In the genomic region with DNA sequence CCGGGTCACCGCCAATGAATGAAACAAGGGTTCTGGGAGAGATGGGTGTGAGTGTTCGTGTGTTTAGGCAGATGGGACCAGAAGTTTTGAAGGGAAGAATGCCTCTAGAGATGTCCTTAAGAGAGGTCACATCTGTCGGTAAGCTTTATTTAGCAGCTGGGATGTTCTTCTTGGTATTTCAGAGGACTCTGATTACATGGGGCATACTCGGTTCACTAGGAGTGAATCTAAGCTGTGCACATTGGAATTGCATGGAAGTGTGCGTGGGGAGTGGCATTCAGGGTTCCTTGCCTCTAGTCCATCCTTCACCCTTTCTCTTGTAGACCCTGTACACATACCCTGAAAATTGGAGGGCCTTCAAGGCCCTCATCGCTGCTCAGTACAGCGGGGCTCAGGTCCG, we compare ENCODE assay signal across 7 mouse cellular contexts. TPM values are rescaled to one million over a fixed set of nuclear protein-coding genes. Genes with fewer than 3 reads are reported as not detected.
DNase-seq lines count a peak whose midpoint lies in the region; ATAC-seq and TF ChIP-seq lines count a peak whose summit lies in the region.

No protein-coding gene starts in this region.

- TF ChIP-seq CTCF in small intestine, adult 2 months (IDR thresholded peaks at IDR 0.05; ENCODE audit: extremely low read depth, insufficient read length, insufficient replicate concordance, low read depth, low read length) = no peak

- H3K27me3 ChIP-seq in lung, embryonic 16.5 days (ENCODE audit: control insufficient read depth, insufficient read depth, low read depth, low read length) = no peaks in the 10 kb centered on the region
- H3K27me3 ChIP-seq in forebrain, embryonic 10.5 days (ENCODE audit: poor library complexity, severe bottlenecking) = no peaks in the 10 kb centered on the region
- H3K27me3 ChIP-seq in limb, embryonic 13.5 days = no peaks in the 10 kb centered on the region
- no peaks in the 10 kb centered on the region for H3K27me3 ChIP-seq in small intestine, adult 2 months (ENCODE audit: control insufficient read depth, insufficient read depth, low read length)

- H3K9me3 ChIP-seq in lung, embryonic 16.5 days (ENCODE audit: control insufficient read depth, low read length) = no peaks in the 10 kb centered on the region
- no peaks in the 10 kb centered on the region for H3K9me3 ChIP-seq in forebrain, embryonic 10.5 days
- H3K9me3 ChIP-seq in limb, embryonic 13.5 days = no peaks in the 10 kb centered on the region

- peak overlapping the region; percentile 62 for H3K4me2 ChIP-seq in lung, embryonic 16.5 days (ENCODE audit: low read depth, low read length)
- peak overlapping the region; percentile 92 for H3K4me2 ChIP-seq in limb, embryonic 13.5 days (replicated peaks)

- no peak for DNase-seq in lung, postnatal 25 days (ENCODE audit: low spot score)
- DNase-seq in forebrain, embryonic 10.5 days (ENCODE audit: extremely low spot score, low spot score) = no peak
- no peak for DNase-seq in left cerebral cortex, adult 11 months (ENCODE audit: low spot score)
- no peak for DNase-seq in cerebellum, adult 9-10 months

- under 1% methylated on average over 9 of the region's 9 CpGs for WGBS in lung, embryonic 16.5 days
- WGBS in forebrain, embryonic 10.5 days = 7% methylated on average over 9 of the region's 9 CpGs
- 3% methylated on average over 9 of the region's 9 CpGs for WGBS in limb, embryonic 13.5 days
- under 1% methylated on average over 9 of the region's 9 CpGs for WGBS in small intestine, adult 2 months

- peaks cover 58% of the 10 kb centered on the region for H3K36me3 ChIP-seq in lung, embryonic 16.5 days (ENCODE audit: control insufficient read depth, insufficient read depth, low read length)
- H3K36me3 ChIP-seq in forebrain, embryonic 10.5 days (replicated peaks) = peaks cover 80% of the 10 kb centered on the region
- peaks cover 75% of the 10 kb centered on the region for H3K36me3 ChIP-seq in limb, embryonic 13.5 days
- peaks cover 56% of the 10 kb centered on the region for H3K36me3 ChIP-seq in small intestine, adult 2 months (ENCODE audit: control insufficient read depth, insufficient read depth, low read length)

- no peak for ATAC-seq in lung, embryonic 16.5 days (ENCODE audit: low read depth)
- no peak for ATAC-seq in limb, embryonic 13.5 days (ENCODE audit: low FRiP score, low read depth)

- peak overlapping the region; percentile 87 for H3K9ac ChIP-seq in lung, embryonic 16.5 days (ENCODE audit: low read length)
- H3K9ac ChIP-seq in limb, embryonic 13.5 days = peak overlapping the region; percentile 95

- no peak for TF ChIP-seq POLR2A in small intestine, adult 2 months (IDR thresholded peaks at IDR 0.05; ENCODE audit: low read depth, low read length)

- peak overlapping the region; percentile 83 for H3K4me3 ChIP-seq in lung, embryonic 16.5 days (ENCODE audit: low read length)
- peak overlapping the region; percentile 90 for H3K4me3 ChIP-seq in forebrain, embryonic 10.5 days
- peak overlapping the region; percentile 87 for H3K4me3 ChIP-seq in limb, embryonic 13.5 days
- peak overlapping the region; percentile 77 for H3K4me3 ChIP-seq in small intestine, adult 2 months (ENCODE audit: low read depth, low read length)

- H3K27ac ChIP-seq in lung, embryonic 16.5 days (ENCODE audit: low read length) = peak overlapping the region; percentile 76
- peak overlapping the region; percentile 94 for H3K27ac ChIP-seq in forebrain, embryonic 10.5 days
- peak overlapping the region; percentile 89; the same call in 1 of the 2 replicates for H3K27ac ChIP-seq in limb, embryonic 13.5 days
- H3K27ac ChIP-seq in small intestine, adult 2 months (ENCODE audit: insufficient read depth, low read depth, low read length) = no peak overlapping the region

- H3K4me1 ChIP-seq in lung, embryonic 16.5 days (replicated peaks; ENCODE audit: control insufficient read depth, insufficient read depth, low read length) = peaks cover 13% of the 10 kb centered on the region
- peaks cover 30% of the 10 kb centered on the region for H3K4me1 ChIP-seq in forebrain, embryonic 10.5 days
- H3K4me1 ChIP-seq in limb, embryonic 13.5 days = peaks cover 28% of the 10 kb centered on the region
- H3K4me1 ChIP-seq in small intestine, adult 2 months (ENCODE audit: control insufficient read depth, insufficient read depth, insufficient read length, low read length) = peaks cover 9% of the 10 kb centered on the region

RNA-seq across cellular contexts. Expression of a gene that starts 1.1 kb away (rescaled TPM):
- 366 TPM in 2 replicates for polyA plus RNA-seq in lung, embryonic 16.5 days (2015; fragmentation: Nextera tagmentation; extraction: Ambion mirVana)
- polyA plus RNA-seq in forebrain, embryonic 10.5 days (2016; fragmentation: Nextera tagmentation; extraction: Ambion mirVana) = 559 and 563 TPM in 2 replicates
- 508 and 512 TPM in 2 replicates for polyA plus RNA-seq in limb, embryonic 13.5 days (2015; fragmentation: Nextera tagmentation; extraction: Ambion mirVana)
- 90.2 and 129 TPM in 2 replicates for polyA plus RNA-seq in small intestine, adult 2 months (2012; rRNA removed)

RNA-seq across cellular contexts. Expression of a gene that starts 14.2 kb away (rescaled TPM):
- 27.5 and 28.9 TPM in 2 replicates for polyA plus RNA-seq in lung, embryonic 16.5 days (2015; fragmentation: Nextera tagmentation; extraction: Ambion mirVana)
- 40.2 and 49.1 TPM in 2 replicates for polyA plus RNA-seq in forebrain, embryonic 10.5 days (2016; fragmentation: Nextera tagmentation; extraction: Ambion mirVana)
- 35.6 and 36.5 TPM in 2 replicates for polyA plus RNA-seq in limb, embryonic 13.5 days (2015; fragmentation: Nextera tagmentation; extraction: Ambion mirVana)
- 5.6 and 13.2 TPM in 2 replicates for polyA plus RNA-seq in small intestine, adult 2 months (2012; rRNA removed)

RNA-seq across cellular contexts. Expression of a gene that starts 21.2 kb away (rescaled TPM):
- polyA plus RNA-seq in lung, embryonic 16.5 days (2015; fragmentation: Nextera tagmentation; extraction: Ambion mirVana) = 30.5 and 31.0 TPM in 2 replicates
- polyA plus RNA-seq in forebrain, embryonic 10.5 days (2016; fragmentation: Nextera tagmentation; extraction: Ambion mirVana) = 6.5 and 7.1 TPM in 2 replicates
- 35.2 and 35.6 TPM in 2 replicates for polyA plus RNA-seq in limb, embryonic 13.5 days (2015; fragmentation: Nextera tagmentation; extraction: Ambion mirVana)
- 5.1 and 14.7 TPM in 2 replicates for polyA plus RNA-seq in small intestine, adult 2 months (2012; rRNA removed)

RNA-seq across cellular contexts. Expression of a gene that starts 26.2 kb away (rescaled TPM):
- 149 and 164 TPM in 2 replicates for polyA plus RNA-seq in lung, embryonic 16.5 days (2015; fragmentation: Nextera tagmentation; extraction: Ambion mirVana)
- polyA plus RNA-seq in forebrain, embryonic 10.5 days (2016; fragmentation: Nextera tagmentation; extraction: Ambion mirVana) = 202 and 206 TPM in 2 replicates
- 192 and 193 TPM in 2 replicates for polyA plus RNA-seq in limb, embryonic 13.5 days (2015; fragmentation: Nextera tagmentation; extraction: Ambion mirVana)
- 15.0 and 21.7 TPM in 2 replicates for polyA plus RNA-seq in small intestine, adult 2 months (2012; rRNA removed)

RNA-seq across cellular contexts. Expression of a gene that starts 38.5 kb away (rescaled TPM):
- polyA plus RNA-seq in lung, embryonic 16.5 days (2015; fragmentation: Nextera tagmentation; extraction: Ambion mirVana) = 31.0 and 32.2 TPM in 2 replicates
- 24.0 and 25.7 TPM in 2 replicates for polyA plus RNA-seq in forebrain, embryonic 10.5 days (2016; fragmentation: Nextera tagmentation; extraction: Ambion mirVana)
- 36.9 and 37.2 TPM in 2 replicates for polyA plus RNA-seq in limb, embryonic 13.5 days (2015; fragmentation: Nextera tagmentation; extraction: Ambion mirVana)
- 18.4 and 32.2 TPM in 2 replicates for polyA plus RNA-seq in small intestine, adult 2 months (2012; rRNA removed)
